Mouse (Mus musculus) embryonic facial prominence, embryonic 12.5 days (tissue): ENCODE measurements at regions not wholly inside any gene's neighbourhood (a gene's known extent, or its start where the extent isn't known, plus 50 kb on each side); places are given as distances from the start of the nearest gene placed in this dataset.

Experiments used
- ATAC-seq: fragments of 200-750 bp; cut with Nextera tagmentation; 2 replicates; pipeline ENCODE4 v1.8.0; 2017; ENCODE audit not compliant: insufficient number of reproducible peaks, insufficient read depth, low FRiP score, low TSS enrichment
- H3K27ac ChIP-seq: fragments of 300-500 bp; sonication (generic); 2 replicates; pipeline ENCODE4 v1.5.1; 2016; ENCODE audit warnings: mild to moderate bottlenecking
- H3K27me3 ChIP-seq: fragments of 300-500 bp; sonication (generic); 2 replicates; pipeline ENCODE4 v1.6.1; 2016; ENCODE audit warnings: mild to moderate bottlenecking, moderate library complexity
- H3K36me3 ChIP-seq: fragments of 300-500 bp; sonication (generic); 2 replicates; pipeline ENCODE4 v1.6.1; 2016; ENCODE audit warnings: mild to moderate bottlenecking
- H3K4me1 ChIP-seq: fragments of 300-500 bp; sonication (generic); 2 replicates; pipeline ENCODE4 v1.6.1; 2016
- H3K4me2 ChIP-seq: fragments of 300-500 bp; sonication (generic); replicated peaks from 2 replicates; pipeline ENCODE4 v1.6.1; 2016; ENCODE audit warnings: mild to moderate bottlenecking, moderate library complexity
- H3K4me3 ChIP-seq: fragments of 300-500 bp; sonication (generic); 2 replicates; pipeline ENCODE4 v1.5.1; 2016; ENCODE audit warnings: mild to moderate bottlenecking
- H3K9ac ChIP-seq: fragments of 300-500 bp; sonication (generic); 2 replicates; pipeline ENCODE4 v1.6.1; 2016; ENCODE audit warnings: mild to moderate bottlenecking, moderate library complexity
- H3K9me3 ChIP-seq: fragments of 300-500 bp; sonication (generic); 2 replicates; pipeline ENCODE4 v1.6.1; 2016; ENCODE audit warnings: mild to moderate bottlenecking, moderate library complexity
- WGBS: fragments of 180-500 bp; shearing (Covaris S2); methylation state at CpG from one replicate; pipeline ENCODE4 v1.1.7; 2016; 5-methylcytosine and 5-hydroxymethylcytosine counted together

- H3K27me3 ChIP-seq, result no peaks in the 10 kb centered on the region
- H3K4me1 ChIP-seq, result peaks cover 14% of the 10 kb centered on the region
- no peak overlapping the region for H3K4me3 ChIP-seq
- no peaks in the 10 kb centered on the region for H3K9me3 ChIP-seq
- H3K4me2 ChIP-seq, result no peak overlapping the region
- H3K27ac ChIP-seq, result no peak overlapping the region
- no peak for ATAC-seq
- WGBS, result 88% methylated on average over 3 of the region's 3 CpGs
- H3K36me3 ChIP-seq, result no peaks in the 10 kb centered on the region
- no peak overlapping the region for H3K9ac ChIP-seq
These were observed 144.0 kb upstream of the Palmd start for GRCm38 (mm10) chr3:117112766-117113165.

GRCm38 (mm10) chr3:117112304-117112703, 143.5 kb upstream of the Palmd start:
- WGBS, result 91% methylated on average over 4 of the region's 4 CpGs
- H3K4me2 ChIP-seq, result no peak overlapping the region

DNA sequence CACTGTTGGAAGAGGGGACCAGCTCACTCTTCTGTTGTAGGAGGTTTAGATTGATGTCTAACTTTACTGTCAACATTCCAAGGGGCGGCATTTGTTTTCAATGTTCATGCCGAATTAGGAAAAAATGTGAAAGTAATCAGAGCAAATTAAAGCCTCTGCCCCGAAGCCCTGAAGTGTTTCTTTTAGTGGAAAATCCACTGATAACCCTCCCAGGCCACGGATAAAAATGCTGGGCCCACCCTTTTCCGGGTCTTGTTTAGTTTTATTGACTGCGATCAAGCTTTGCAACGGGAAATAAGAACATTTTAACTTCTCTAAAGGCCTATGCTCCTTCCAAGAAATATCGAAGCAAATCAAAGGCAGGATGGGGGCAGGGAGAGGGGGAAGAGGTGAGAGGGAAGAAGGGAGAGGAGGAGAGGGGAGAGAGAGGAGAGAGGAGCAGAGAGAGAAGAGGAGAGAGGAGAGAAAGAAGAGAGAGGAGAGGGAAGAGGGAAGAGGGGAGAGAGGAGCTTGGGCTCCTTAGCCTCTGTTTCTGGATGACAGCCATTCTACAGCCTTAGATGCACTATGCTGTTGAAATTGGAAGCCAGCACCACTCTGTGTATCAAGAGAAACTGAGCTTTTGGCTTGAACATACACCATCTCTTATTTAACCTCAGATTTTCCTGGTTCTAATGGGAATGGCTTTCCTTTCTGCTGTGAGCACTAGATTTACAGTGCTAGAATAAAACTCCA, 140.3 kb upstream of the Palmd start:
- no peaks in the 10 kb centered on the region for H3K27me3 ChIP-seq
- H3K9me3 ChIP-seq, result no peaks in the 10 kb centered on the region
- no peaks in the 10 kb centered on the region for H3K36me3 ChIP-seq
- whole genome bisulfite sequencing, result 33% methylated on average over 8 of the region's 8 CpGs
- no peak for ATAC-seq
- peak overlapping the region; percentile 46; the same call in 1 of the 2 replicates for H3K27ac ChIP-seq
- no peak overlapping the region for H3K9ac ChIP-seq
- H3K4me1 ChIP-seq, result peaks cover 14% of the 10 kb centered on the region
- H3K4me2 ChIP-seq, result no peak overlapping the region
- H3K4me3 ChIP-seq, result no peak overlapping the region

More at GRCm38 (mm10) chr3:117112304-117112703, 143.5 kb upstream of the Palmd start:
- no peak overlapping the region for H3K27ac ChIP-seq
- H3K4me3 ChIP-seq, result no peak overlapping the region
- no peak overlapping the region for H3K9ac ChIP-seq
- no peak for ATAC-seq
- H3K9me3 ChIP-seq, result no peaks in the 10 kb centered on the region
- no peaks in the 10 kb centered on the region for H3K27me3 ChIP-seq
- no peaks in the 10 kb centered on the region for H3K36me3 ChIP-seq
- peaks cover 14% of the 10 kb centered on the region for H3K4me1 ChIP-seq

GRCm38 (mm10) chr3:117107986-117108385, 139.2 kb upstream of the Palmd start:
- Histone ChIP-seq H3K36me3 (no peaks in the 10 kb centered on the region), H3K4me2 (no peak overlapping the region), H3K4me3 (no peak overlapping the region), H3K9ac (no peak overlapping the region), H3K27ac (no peak overlapping the region), H3K4me1 (peaks cover 14% of the 10 kb centered on the region), H3K27me3 (no peaks in the 10 kb centered on the region), H3K9me3 (no peaks in the 10 kb centered on the region)
- ATAC-seq, result no peak
- 42% methylated on average over 6 of the region's 6 CpGs for WGBS

DNA sequence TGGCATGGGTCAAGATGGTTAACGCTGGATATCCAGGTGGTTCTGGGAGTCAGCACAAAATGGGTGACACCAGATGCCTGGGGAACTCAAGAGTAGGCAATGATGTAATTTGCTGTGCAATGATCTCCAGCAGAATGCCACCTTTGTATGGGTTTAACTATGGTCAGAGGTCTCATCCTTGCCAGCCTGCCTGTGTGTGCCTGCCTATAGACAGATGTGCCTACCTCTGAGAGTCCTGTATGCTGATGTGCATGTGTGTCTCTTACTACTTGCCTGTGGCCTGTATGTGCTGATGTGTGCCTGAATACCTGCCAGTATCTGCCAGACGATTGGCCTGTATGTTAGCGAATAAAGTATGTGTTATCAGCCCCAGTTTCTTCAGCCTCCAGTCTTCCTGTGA, 138.6 kb upstream of the Palmd start:
- Histone ChIP-seq H3K4me1 (peaks cover 14% of the 10 kb centered on the region), H3K27ac (peak overlapping the region; percentile 30; the same call in 1 of the 2 replicates), H3K9me3 (no peaks in the 10 kb centered on the region), H3K36me3 (no peaks in the 10 kb centered on the region), H3K27me3 (no peaks in the 10 kb centered on the region), H3K9ac (no peak overlapping the region), H3K4me3 (no peak overlapping the region), H3K4me2 (no peak overlapping the region)
- no peak for ATAC-seq
- WGBS, result 72% methylated on average over 3 of the region's 3 CpGs

DNA sequence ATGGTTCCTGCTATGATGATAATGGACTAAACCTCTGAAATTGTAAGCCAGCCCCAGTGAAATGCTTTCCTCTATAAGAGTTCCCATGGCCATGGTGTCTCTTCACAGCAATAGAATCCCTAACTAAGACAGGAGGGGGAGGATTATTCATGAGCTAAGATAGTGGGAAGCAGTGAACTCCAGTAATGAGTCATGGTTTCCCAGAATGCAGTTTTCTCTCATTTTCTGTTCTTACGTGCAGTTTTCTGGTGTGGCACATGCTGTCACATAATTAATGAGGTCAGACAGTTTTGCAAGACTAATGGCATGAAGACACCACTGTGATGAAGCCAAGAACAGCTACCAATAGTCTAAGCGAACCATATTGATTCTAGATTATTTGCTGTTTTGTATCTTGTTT, 118.9 kb upstream of the Palmd start:
- 84% methylated on average over 2 of the region's 2 CpGs for WGBS
- H3K36me3 ChIP-seq, result no peaks in the 10 kb centered on the region
- H3K9ac ChIP-seq, result no peak overlapping the region
- no peak overlapping the region for H3K4me3 ChIP-seq
- no peak overlapping the region for H3K4me2 ChIP-seq
- H3K27me3 ChIP-seq, result no peaks in the 10 kb centered on the region
- no peaks in the 10 kb centered on the region for H3K9me3 ChIP-seq
- no peak for ATAC-seq
- H3K27ac ChIP-seq, result no peak overlapping the region
- H3K4me1 ChIP-seq, result no peaks in the 10 kb centered on the region

DNA sequence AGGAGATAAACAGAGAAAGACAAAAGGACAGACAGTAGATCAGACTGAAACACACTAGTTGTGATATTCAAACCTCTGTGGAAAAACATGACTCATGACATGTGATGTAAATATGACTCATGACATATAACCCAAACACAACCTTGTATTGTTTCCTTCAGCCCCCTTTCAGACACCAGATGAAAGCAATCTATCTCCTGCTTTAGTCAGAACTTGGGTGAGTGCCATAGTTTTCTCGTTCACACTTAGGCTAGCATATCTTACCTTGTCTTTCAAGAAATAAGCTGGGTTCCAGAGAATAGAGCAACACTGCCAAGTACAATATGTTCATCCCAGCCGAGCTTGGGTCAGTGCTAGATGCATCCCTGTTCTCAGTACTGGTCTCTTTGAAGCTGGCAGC, 107.9 kb upstream of the Palmd start:
- WGBS, result 76% methylated on average over 2 of the region's 2 CpGs
- no peak overlapping the region for H3K9ac ChIP-seq
- H3K27ac ChIP-seq, result no peak overlapping the region
- H3K4me1 ChIP-seq, result no peaks in the 10 kb centered on the region
- H3K4me3 ChIP-seq, result no peak overlapping the region
- no peaks in the 10 kb centered on the region for H3K36me3 ChIP-seq
- ATAC-seq, result no peak
- no peaks in the 10 kb centered on the region for H3K9me3 ChIP-seq
- H3K27me3 ChIP-seq, result no peaks in the 10 kb centered on the region
- no peak overlapping the region for H3K4me2 ChIP-seq

DNA sequence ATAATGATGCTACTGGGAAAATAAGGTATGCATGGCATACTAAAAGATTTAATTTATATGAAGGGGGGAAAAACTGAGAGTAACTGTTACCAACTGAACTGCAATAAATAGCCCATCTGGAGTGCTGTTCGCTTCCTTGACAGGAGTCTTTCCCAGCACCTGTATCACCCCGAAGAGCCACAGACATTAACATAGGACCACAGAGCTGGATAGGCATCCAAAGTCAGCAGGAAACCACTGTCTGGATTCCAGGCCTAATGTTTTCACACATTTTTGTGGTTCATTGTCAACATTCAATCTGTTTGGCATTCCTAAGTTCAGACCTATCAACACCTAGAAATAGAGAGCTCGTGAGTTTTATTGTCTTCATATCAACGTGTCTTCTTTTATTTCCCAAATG, 104.6 kb upstream of the Palmd start:
- H3K9me3 ChIP-seq, result no peaks in the 10 kb centered on the region
- no peak overlapping the region for H3K4me3 ChIP-seq
- ATAC-seq, result no peak
- no peaks in the 10 kb centered on the region for H3K27me3 ChIP-seq
- 81% methylated on average over 4 of the region's 4 CpGs for WGBS
- no peak overlapping the region for H3K4me2 ChIP-seq
- H3K4me1 ChIP-seq, result no peaks in the 10 kb centered on the region
- no peak overlapping the region for H3K27ac ChIP-seq
- H3K36me3 ChIP-seq, result no peaks in the 10 kb centered on the region
- no peak overlapping the region for H3K9ac ChIP-seq

- Histone ChIP-seq H3K4me3 (no peak overlapping the region), H3K36me3 (no peaks in the 10 kb centered on the region), H3K27me3 (no peaks in the 10 kb centered on the region), H3K4me2 (no peak overlapping the region), H3K4me1 (no peaks in the 10 kb centered on the region), H3K9me3 (no peaks in the 10 kb centered on the region), H3K9ac (no peak overlapping the region), H3K27ac (no peak overlapping the region)
- no peak for ATAC-seq
- 70% methylated on average over 3 of the region's 3 CpGs for WGBS
These were observed 104.2 kb upstream of the Palmd start for GRCm38 (mm10) chr3:117072998-117073397.

DNA sequence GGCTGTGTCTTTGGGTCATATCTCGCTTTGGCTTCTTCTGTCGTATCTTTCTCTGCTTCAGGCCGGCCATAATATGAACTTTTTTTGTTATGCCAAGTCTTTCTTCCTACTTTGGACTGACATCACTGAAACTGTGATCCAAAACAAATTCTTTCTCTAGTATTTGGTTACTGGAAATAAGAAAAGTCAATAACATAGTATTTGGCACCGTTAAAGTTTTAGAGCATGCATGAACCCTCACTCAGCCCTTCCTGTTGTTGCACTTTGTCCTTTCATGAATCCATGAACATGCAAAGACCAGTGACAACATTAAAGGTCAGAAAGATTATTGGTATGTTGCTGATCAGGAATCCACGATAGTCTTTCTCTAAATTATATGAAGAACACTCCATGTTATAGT, 103.1 kb upstream of the Palmd start:
- no peak for ATAC-seq
- no peaks in the 10 kb centered on the region for H3K27me3 ChIP-seq
- no peak overlapping the region for H3K9ac ChIP-seq
- H3K4me2 ChIP-seq, result no peak overlapping the region
- H3K4me3 ChIP-seq, result no peak overlapping the region
- 92% methylated on average over 5 of the region's 5 CpGs for WGBS
- H3K27ac ChIP-seq, result no peak overlapping the region
- no peaks in the 10 kb centered on the region for H3K4me1 ChIP-seq
- H3K9me3 ChIP-seq, result no peaks in the 10 kb centered on the region
- H3K36me3 ChIP-seq, result no peaks in the 10 kb centered on the region

DNA sequence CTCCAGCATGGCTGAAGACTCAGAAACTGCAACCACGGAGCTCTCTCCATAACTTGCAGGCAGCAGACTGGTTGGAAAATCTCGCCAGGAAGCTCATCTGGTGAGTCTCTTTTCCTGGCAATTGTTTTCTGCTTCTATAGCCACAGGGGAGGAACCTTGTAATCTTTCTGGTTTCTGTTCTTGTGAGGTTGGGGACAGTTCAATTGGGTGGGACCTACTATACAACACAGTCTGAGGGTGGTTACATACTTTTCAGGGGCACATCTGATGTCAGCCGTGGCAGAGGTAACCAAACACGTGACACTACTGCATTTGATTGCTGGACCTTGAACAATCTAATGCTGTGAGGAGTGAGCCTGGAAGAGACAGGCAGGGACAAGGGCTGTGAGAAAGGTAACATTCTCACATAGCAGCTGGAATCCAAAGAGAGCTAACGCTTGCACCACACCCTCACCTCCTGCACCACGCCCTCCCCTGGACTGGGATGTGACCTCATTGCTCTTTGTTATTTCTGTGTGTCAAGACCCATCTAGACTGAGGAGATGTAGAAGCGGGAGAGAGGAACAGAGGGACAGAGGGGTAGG, 98.8 kb upstream of the Palmd start:
- Histone ChIP-seq H3K9me3 (no peaks in the 10 kb centered on the region), H3K36me3 (no peaks in the 10 kb centered on the region), H3K4me1 (no peaks in the 10 kb centered on the region), H3K9ac (no peak overlapping the region), H3K27ac (no peak overlapping the region), H3K4me2 (no peak overlapping the region), H3K4me3 (no peak overlapping the region), H3K27me3 (no peaks in the 10 kb centered on the region)
- 66% methylated on average over 7 of the region's 7 CpGs for WGBS
- 0 out of 2 replicates have a peak, but pooled peaks have one; percentile 28 for ATAC-seq

- H3K4me2 ChIP-seq, result no peak overlapping the region
- H3K36me3 ChIP-seq, result no peaks in the 10 kb centered on the region
- H3K27me3 ChIP-seq, result no peaks in the 10 kb centered on the region
- no peak overlapping the region for H3K9ac ChIP-seq
- H3K4me1 ChIP-seq, result no peaks in the 10 kb centered on the region
- H3K9me3 ChIP-seq, result no peaks in the 10 kb centered on the region
- no peak overlapping the region for H3K4me3 ChIP-seq
- no peak for ATAC-seq
- 80% methylated on average over 2 of the region's 2 CpGs for WGBS
- no peak overlapping the region for H3K27ac ChIP-seq
These were observed 97.1 kb upstream of the Palmd start for GRCm38 (mm10) chr3:117065904-117066303.
